Mouse (Mus musculus): ENCODE measurements around the gene Dek. TPM values are rescaled to one million over a fixed set of nuclear protein-coding genes. Genes with fewer than 3 reads are reported as not detected.

The Dek gene
- polyA plus RNA-seq, 1 experiment from 2014 or later, result 186 TPM

DNA sequence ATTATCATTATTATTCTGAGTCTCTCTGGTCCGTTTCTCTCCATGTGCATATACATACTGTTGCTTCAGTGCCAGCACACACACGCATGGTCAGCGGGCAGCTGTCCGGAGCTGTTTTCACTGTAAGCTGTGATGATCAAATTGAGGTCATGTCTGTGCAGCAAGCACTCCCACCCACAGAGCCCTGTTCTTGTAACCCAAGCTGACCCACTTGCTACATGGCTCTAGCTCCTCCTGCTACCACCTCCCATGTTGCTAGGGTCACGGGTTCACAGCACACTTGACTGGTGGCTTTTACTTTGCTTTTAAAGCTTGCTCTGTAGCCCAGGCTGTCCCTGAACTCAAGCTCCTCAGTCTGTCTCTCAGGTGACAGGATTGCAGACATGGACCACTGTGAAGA, 33.5 kb downstream of the Dek start:
- no peak overlapping the region for H3K27ac ChIP-seq
- H3K9me3 ChIP-seq, result no peaks in the 10 kb centered on the region
- H3K4me2 ChIP-seq (replicated peaks), result no peak overlapping the region
- H3K36me3 ChIP-seq, result peaks cover 88% of the 10 kb centered on the region
- no peak for ATAC-seq
- 93% methylated on average over 5 of the region's 5 CpGs for WGBS
- no peaks in the 10 kb centered on the region for H3K27me3 ChIP-seq
- H3K4me3 ChIP-seq (replicated peaks), result no peak overlapping the region
- H3K9ac ChIP-seq (replicated peaks), result no peak overlapping the region
- no peaks in the 10 kb centered on the region for H3K4me1 ChIP-seq (replicated peaks)

DNA sequence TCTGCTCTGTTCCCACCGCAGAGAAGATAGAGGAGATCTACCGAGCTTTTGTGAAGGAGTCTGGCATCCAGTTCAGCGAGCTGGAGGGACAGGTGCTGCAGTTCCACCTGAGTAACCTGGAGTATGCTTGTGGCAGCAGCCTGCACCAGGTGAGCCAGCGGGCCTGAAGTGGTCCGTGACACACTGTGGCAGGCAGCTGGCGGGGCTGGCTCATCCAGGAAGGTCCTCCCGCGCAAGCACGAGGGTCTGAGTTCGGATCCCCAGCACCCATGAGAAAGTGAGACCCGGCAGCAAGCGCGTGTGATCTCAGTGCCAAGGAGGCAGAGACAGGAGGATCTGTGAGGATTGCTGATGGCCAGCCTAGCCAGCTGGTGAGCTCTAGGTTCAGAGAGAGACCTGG, 34.1 kb downstream of the Dek start:
- Histone ChIP-seq H3K4me3 (replicated peaks) (no peak overlapping the region), H3K9me3 (no peaks in the 10 kb centered on the region), H3K4me1 (replicated peaks) (no peaks in the 10 kb centered on the region), H3K4me2 (replicated peaks) (no peak overlapping the region), H3K36me3 (peaks cover 87% of the 10 kb centered on the region), H3K27me3 (no peaks in the 10 kb centered on the region), H3K9ac (replicated peaks) (no peak overlapping the region), H3K27ac (no peak overlapping the region)
- 95% methylated on average over 13 of the region's 13 CpGs for WGBS
- ATAC-seq, result no peak

DNA sequence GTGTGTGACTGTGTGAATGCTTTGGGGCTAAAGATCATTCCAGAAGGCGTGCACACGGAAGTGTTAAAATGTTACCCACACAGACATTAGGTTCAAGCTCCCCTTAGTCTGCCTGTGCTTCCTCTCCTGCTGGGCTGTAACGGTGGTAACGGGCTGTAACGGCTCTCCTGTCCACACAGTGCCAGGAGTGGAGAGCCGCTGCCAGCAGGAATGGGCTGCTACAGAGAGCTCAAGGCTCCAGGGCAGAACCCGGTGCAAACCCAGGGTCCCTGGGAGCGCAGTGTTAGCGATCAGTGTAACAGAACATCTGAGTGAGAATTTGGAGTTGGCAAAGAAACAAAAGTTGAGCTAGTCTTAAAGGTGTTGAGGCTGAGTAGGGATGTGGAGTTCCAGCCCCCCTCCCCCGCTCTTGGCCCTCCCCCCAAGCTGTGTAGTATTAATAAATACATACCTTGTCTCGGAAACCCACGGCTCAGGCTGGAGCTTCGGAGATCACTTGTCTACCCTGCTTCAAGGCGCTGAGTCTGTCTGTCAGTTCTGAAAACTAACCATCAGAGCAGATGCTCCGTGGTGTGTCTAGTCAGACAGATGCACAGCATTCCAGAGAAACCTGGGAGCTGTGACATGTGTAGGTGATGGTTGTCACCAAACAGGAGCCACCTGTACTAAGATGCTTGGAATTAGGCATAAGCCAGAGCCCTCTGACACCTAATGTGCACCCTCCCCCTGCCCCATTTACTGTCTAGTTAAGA, 35.5 kb downstream of the Dek start:
- H3K4me1 ChIP-seq (replicated peaks), result no peaks in the 10 kb centered on the region
- no peaks in the 10 kb centered on the region for H3K9me3 ChIP-seq
- H3K9ac ChIP-seq (replicated peaks), result no peak overlapping the region
- H3K27ac ChIP-seq, result no peak overlapping the region
- no peak for ATAC-seq
- no peak overlapping the region for H3K4me2 ChIP-seq (replicated peaks)
- H3K27me3 ChIP-seq, result no peaks in the 10 kb centered on the region
- WGBS, result 90% methylated on average over 15 of the region's 15 CpGs
- no peak overlapping the region for H3K4me3 ChIP-seq (replicated peaks)
- H3K36me3 ChIP-seq, result peaks cover 89% of the 10 kb centered on the region

DNA sequence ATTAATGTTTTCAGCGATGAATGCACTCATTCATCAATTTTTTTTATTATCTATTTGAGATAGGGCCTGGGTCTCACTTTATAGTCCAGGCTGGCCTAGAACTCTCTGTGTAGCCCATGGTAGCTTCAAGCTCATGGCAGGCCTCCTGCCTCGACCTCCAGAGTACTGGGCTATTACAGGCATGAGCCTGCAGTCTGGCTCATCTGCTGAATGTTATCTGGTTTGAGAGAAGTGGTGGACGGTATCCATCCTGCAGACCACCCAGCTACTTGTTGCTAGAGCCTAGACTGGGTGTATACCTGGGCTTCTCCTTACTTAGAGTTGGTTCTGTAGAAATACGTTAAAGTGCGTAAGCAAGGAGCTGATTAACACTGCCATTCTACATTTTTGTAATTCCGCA, 39.0 kb downstream of the Dek start:
- Histone ChIP-seq H3K4me1 (replicated peaks) (no peaks in the 10 kb centered on the region), H3K4me2 (replicated peaks) (no peak overlapping the region), H3K27me3 (no peaks in the 10 kb centered on the region), H3K9me3 (no peaks in the 10 kb centered on the region), H3K4me3 (replicated peaks) (no peak overlapping the region), H3K36me3 (peaks cover 84% of the 10 kb centered on the region), H3K27ac (no peak overlapping the region), H3K9ac (replicated peaks) (no peak overlapping the region)
- 93% methylated on average over 6 of the region's 6 CpGs for WGBS
- ATAC-seq, result no peak

- no peak overlapping the region for H3K4me3 ChIP-seq (replicated peaks)
- H3K36me3 ChIP-seq, result peaks cover 84% of the 10 kb centered on the region
- H3K9ac ChIP-seq (replicated peaks), result no peak overlapping the region
- H3K27me3 ChIP-seq, result no peaks in the 10 kb centered on the region
- no peaks in the 10 kb centered on the region for H3K9me3 ChIP-seq
- H3K4me1 ChIP-seq (replicated peaks), result no peaks in the 10 kb centered on the region
- no peak overlapping the region for H3K4me2 ChIP-seq (replicated peaks)
- H3K27ac ChIP-seq, result no peak overlapping the region
- no peak for ATAC-seq
- 96% methylated on average over 10 of the region's 10 CpGs for WGBS
Observed at GRCm38 (mm10) chr13:47066516-47066915, 39.5 kb downstream of the Dek start.

- Histone ChIP-seq H3K4me2 (replicated peaks) (no peak overlapping the region), H3K27me3 (no peaks in the 10 kb centered on the region), H3K9me3 (no peaks in the 10 kb centered on the region), H3K27ac (no peak overlapping the region), H3K36me3 (peaks cover 90% of the 10 kb centered on the region), H3K4me1 (replicated peaks) (no peaks in the 10 kb centered on the region), H3K4me3 (replicated peaks) (no peak overlapping the region), H3K9ac (replicated peaks) (no peak overlapping the region)
- no peak for ATAC-seq
- WGBS, result 83% methylated on average over 15 of the region's 15 CpGs
Observed at GRCm38 (mm10) chr13:47063985-47064760, 41.8 kb downstream of the Dek start.

- H3K4me1 ChIP-seq (replicated peaks), result no peaks in the 10 kb centered on the region
- H3K9me3 ChIP-seq, result no peaks in the 10 kb centered on the region
- H3K4me2 ChIP-seq (replicated peaks), result no peak overlapping the region
- peaks cover 91% of the 10 kb centered on the region for H3K36me3 ChIP-seq
- no peak overlapping the region for H3K27ac ChIP-seq
- no peak overlapping the region for H3K4me3 ChIP-seq (replicated peaks)
- H3K9ac ChIP-seq (replicated peaks), result no peak overlapping the region
- 94% methylated on average over 17 of the region's 17 CpGs for WGBS
- H3K27me3 ChIP-seq, result no peaks in the 10 kb centered on the region
- ATAC-seq, result no peak
Observed at GRCm38 (mm10) chr13:47062756-47063155, 43.2 kb downstream of the Dek start.

DNA sequence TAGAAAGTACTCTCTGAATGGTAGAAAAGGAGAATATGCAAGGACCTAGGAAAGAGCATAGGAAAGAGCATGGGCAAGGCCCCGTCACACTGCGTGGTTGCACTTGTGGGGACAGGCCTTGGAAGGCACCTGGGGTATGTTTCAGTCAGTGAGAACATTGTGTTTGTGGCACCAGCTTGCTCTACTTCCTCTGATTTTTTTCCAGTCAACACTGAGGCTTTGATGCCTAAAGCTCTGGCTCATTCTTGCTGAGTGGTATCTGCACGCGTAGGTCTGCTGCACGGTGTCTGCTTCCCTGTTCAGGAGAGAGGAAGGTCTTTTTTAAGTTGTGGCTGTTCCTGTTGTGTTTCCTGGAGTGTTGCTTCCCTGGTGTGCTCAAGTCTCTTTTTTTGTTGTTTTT, 49.2 kb downstream of the Dek start:
- ATAC-seq, result no peak
- peaks cover 88% of the 10 kb centered on the region for H3K36me3 ChIP-seq
- 98% methylated on average over 5 of the region's 5 CpGs for WGBS

DNA sequence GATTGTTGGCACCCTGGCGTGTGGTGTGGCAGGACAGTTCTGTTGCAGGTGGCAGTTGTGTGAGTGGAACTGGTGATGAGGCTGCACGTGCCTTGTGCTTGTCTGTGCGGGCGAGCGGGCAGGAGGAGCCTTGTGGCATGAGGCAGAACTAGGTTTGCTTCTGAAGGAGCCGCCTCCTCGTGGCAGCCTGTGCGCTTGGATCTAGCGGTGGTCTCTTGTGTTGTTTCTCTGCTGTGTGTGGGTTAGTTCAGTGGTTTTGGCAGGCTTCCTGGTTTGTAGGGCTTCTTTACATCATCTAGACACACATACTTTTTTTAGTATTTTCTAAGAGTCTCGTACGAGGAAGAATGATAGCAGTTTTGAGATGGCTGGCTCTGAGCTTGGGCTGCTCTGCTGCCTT, 49.9 kb downstream of the Dek start:
- H3K9ac ChIP-seq (replicated peaks), result no peak overlapping the region

More for the DNA sequence above, 49.2 kb downstream of the Dek start:
- no peaks in the 10 kb centered on the region for H3K27me3 ChIP-seq
- H3K9ac ChIP-seq (replicated peaks), result no peak overlapping the region
- H3K4me2 ChIP-seq (replicated peaks), result no peak overlapping the region
- H3K4me1 ChIP-seq (replicated peaks), result no peaks in the 10 kb centered on the region
- no peak overlapping the region for H3K27ac ChIP-seq
- no peaks in the 10 kb centered on the region for H3K9me3 ChIP-seq
- no peak overlapping the region for H3K4me3 ChIP-seq (replicated peaks)

DNA sequence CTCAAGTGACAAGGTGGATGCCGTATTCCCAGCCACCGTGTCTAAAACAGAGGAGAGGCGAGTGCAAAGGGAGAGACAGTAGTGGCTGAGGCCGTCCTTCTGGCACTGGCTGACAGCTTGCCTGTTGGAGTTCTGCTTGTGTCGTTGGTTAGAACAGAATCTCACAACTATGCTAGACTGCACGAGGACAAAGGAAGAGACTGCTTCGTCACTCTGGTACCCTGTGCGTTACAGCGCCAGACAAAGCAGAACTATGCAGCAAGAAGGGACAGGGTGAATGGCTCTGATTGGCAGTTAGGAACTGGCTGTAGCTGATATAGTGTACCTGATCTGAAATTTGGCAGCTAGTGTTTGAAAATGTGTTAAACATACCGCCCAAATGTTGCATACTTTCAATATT, 52.0 kb downstream of the Dek start:
- 34% methylated on average over 10 of the region's 10 CpGs for WGBS
- no peaks in the 10 kb centered on the region for H3K27me3 ChIP-seq
- no peak overlapping the region for H3K27ac ChIP-seq
- H3K4me3 ChIP-seq (replicated peaks), result no peak overlapping the region
- H3K4me2 ChIP-seq (replicated peaks), result no peak overlapping the region
- ATAC-seq, result no peak
- no peaks in the 10 kb centered on the region for H3K4me1 ChIP-seq (replicated peaks)
- peaks cover 87% of the 10 kb centered on the region for H3K36me3 ChIP-seq
- H3K9ac ChIP-seq (replicated peaks), result no peak overlapping the region
- no peaks in the 10 kb centered on the region for H3K9me3 ChIP-seq

More for the DNA sequence above, 49.9 kb downstream of the Dek start:
- Histone ChIP-seq H3K4me2 (replicated peaks) (no peak overlapping the region), H3K27ac (no peak overlapping the region), H3K4me3 (replicated peaks) (no peak overlapping the region), H3K36me3 (peaks cover 87% of the 10 kb centered on the region), H3K4me1 (replicated peaks) (no peaks in the 10 kb centered on the region), H3K27me3 (no peaks in the 10 kb centered on the region), H3K9me3 (no peaks in the 10 kb centered on the region)
- no peak for ATAC-seq
- 95% methylated on average over 11 of the region's 11 CpGs for WGBS

- no peak for ATAC-seq
- no peaks in the 10 kb centered on the region for H3K9me3 ChIP-seq
- peaks cover 59% of the 10 kb centered on the region for H3K36me3 ChIP-seq
- no peak overlapping the region for H3K4me2 ChIP-seq (replicated peaks)
- H3K27ac ChIP-seq, result no peak overlapping the region
- peaks cover 8% of the 10 kb centered on the region; the same call in 1 of the 2 replicates for H3K4me1 ChIP-seq (replicated peaks)
- 89% methylated on average over 4 of the region's 4 CpGs for WGBS
- no peak overlapping the region for H3K9ac ChIP-seq (replicated peaks)
- H3K27me3 ChIP-seq, result no peaks in the 10 kb centered on the region
- H3K4me3 ChIP-seq (replicated peaks), result no peak overlapping the region
Observed at GRCm38 (mm10) chr13:47050009-47050408, 56.0 kb downstream of the Dek start.

- no peak for ATAC-seq
- no peaks in the 10 kb centered on the region for H3K27me3 ChIP-seq
- 90% methylated on average over 4 of the region's 4 CpGs for WGBS
- peaks cover 19% of the 10 kb centered on the region for H3K4me1 ChIP-seq (replicated peaks)
- H3K4me3 ChIP-seq (replicated peaks), result no peak overlapping the region
- H3K27ac ChIP-seq, result no peak overlapping the region
- no peak overlapping the region for H3K4me2 ChIP-seq (replicated peaks)
- no peaks in the 10 kb centered on the region for H3K9me3 ChIP-seq
- no peak overlapping the region for H3K9ac ChIP-seq (replicated peaks)
- H3K36me3 ChIP-seq, result peaks cover 45% of the 10 kb centered on the region
Observed at GRCm38 (mm10) chr13:47047996-47048395, 58.0 kb downstream of the Dek start.

Measured in midbrain, embryonic 13.5 days (tissue).